Mouse (Mus musculus): Measurements from ENCODE around the gene Ttll1. TPM values are rescaled to one million over a fixed set of nuclear protein-coding genes. Genes with fewer than 3 reads are reported as not detected.

The Ttll1 gene
- polyA plus RNA-seq, 1 experiment from 2014 or later: 27.3 TPM

DNA sequence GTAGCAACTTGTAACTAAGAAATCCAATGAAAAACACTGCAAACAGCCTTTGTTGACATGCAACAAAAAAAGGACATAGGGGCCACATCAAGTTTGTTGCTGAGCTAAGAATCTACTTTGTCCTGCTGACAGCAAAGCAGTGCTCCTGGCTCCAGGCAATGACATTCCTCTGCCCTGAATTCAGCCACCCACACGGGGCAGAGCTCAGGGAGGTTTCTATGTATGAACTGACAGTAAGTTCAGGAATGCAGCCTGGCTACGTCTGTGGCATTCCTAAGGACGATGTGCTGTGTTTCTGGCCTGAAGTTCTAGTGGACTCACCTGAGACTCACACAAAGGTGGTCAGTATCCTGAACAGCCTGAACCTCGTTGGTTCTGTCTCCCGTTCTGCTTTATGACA lies 70.0 kb downstream of the Ttll1 start:
- Histone ChIP-seq H3K4me3 (ENCODE audit: low read length) (no peak overlapping the region), H3K27me3 (ENCODE audit: insufficient read depth, low read length) (no peaks in the 10 kb centered on the region), H3K9me3 (ENCODE audit: low read length) (no peaks in the 10 kb centered on the region), H3K36me3 (ENCODE audit: insufficient read depth, low read length) (no peaks in the 10 kb centered on the region), H3K27ac (ENCODE audit: low read length) (0 out of 2 replicates have a peak overlapping the region, but pooled peaks have one; percentile 20), H3K9ac (replicated peaks; ENCODE audit: low read length) (no peak overlapping the region), H3K4me1 (ENCODE audit: insufficient read depth, low read length) (peaks cover 22% of the 10 kb centered on the region), H3K4me2 (replicated peaks; ENCODE audit: low read depth, low read length) (no peak overlapping the region)
- no peak for ATAC-seq (ENCODE audit: low FRiP score, low TSS enrichment)
- WGBS: 62% methylated on average over 5 of the region's 5 CpGs

- Histone ChIP-seq H3K4me2 (replicated peaks; ENCODE audit: low read depth, low read length) (no peak overlapping the region), H3K27ac (ENCODE audit: low read length) (no peak overlapping the region), H3K4me3 (ENCODE audit: low read length) (no peak overlapping the region), H3K36me3 (ENCODE audit: insufficient read depth, low read length) (no peaks in the 10 kb centered on the region), H3K4me1 (ENCODE audit: insufficient read depth, low read length) (peaks cover 34% of the 10 kb centered on the region), H3K9ac (replicated peaks; ENCODE audit: low read length) (no peak overlapping the region), H3K9me3 (ENCODE audit: low read length) (no peaks in the 10 kb centered on the region), H3K27me3 (ENCODE audit: insufficient read depth, low read length) (no peaks in the 10 kb centered on the region)
- WGBS: 94% methylated on average over 9 of the region's 9 CpGs
- ATAC-seq (ENCODE audit: low FRiP score, low TSS enrichment): no peak
Measured at GRCm38 (mm10) chr15:83436541-83436940, 74.2 kb downstream of the Ttll1 start.

- Histone ChIP-seq H3K9me3 (ENCODE audit: low read length) (no peaks in the 10 kb centered on the region), H3K9ac (replicated peaks; ENCODE audit: low read length) (no peak overlapping the region), H3K4me2 (replicated peaks; ENCODE audit: low read depth, low read length) (no peak overlapping the region), H3K4me1 (ENCODE audit: insufficient read depth, low read length) (peaks cover 28% of the 10 kb centered on the region), H3K27ac (ENCODE audit: low read length) (no peak overlapping the region), H3K27me3 (ENCODE audit: insufficient read depth, low read length) (no peaks in the 10 kb centered on the region), H3K36me3 (ENCODE audit: insufficient read depth, low read length) (no peaks in the 10 kb centered on the region), H3K4me3 (ENCODE audit: low read length) (no peak overlapping the region)
- 79% methylated on average over 8 of the region's 8 CpGs for WGBS
- no peak for ATAC-seq (ENCODE audit: low FRiP score, low TSS enrichment)
Measured at GRCm38 (mm10) chr15:83435324-83436090, 75.2 kb downstream of the Ttll1 start.

DNA sequence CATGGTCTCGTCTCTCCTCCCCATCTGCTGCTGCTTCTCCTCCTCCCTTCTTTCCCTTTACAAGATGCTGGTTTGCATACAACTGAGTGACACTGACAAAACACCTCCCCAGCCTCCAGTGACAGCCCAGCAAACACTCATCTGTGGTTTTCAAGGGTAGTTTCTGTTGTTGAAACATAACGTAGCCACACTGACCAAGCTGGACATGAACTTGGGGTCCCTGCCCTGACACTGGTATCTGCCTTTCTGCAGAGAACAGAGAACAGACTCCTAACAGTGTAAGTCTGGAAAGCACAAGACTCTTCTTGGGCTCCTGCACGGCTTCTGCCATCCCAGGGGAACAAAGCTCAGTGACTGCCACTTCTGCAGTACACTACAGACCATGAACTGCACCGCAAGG lies 76.0 kb downstream of the Ttll1 start:
- no peak for ATAC-seq (ENCODE audit: low FRiP score, low TSS enrichment)
- 85% methylated on average over 4 of the region's 4 CpGs for WGBS
- H3K27ac ChIP-seq (ENCODE audit: low read length): no peak overlapping the region

More for the DNA sequence above, 76.0 kb downstream of the Ttll1 start:
- H3K4me1 ChIP-seq (ENCODE audit: insufficient read depth, low read length): peaks cover 26% of the 10 kb centered on the region
- no peaks in the 10 kb centered on the region for H3K36me3 ChIP-seq (ENCODE audit: insufficient read depth, low read length)
- H3K27me3 ChIP-seq (ENCODE audit: insufficient read depth, low read length): no peaks in the 10 kb centered on the region
- no peak overlapping the region for H3K9ac ChIP-seq (replicated peaks; ENCODE audit: low read length)
- H3K4me2 ChIP-seq (replicated peaks; ENCODE audit: low read depth, low read length): no peak overlapping the region
- H3K4me3 ChIP-seq (ENCODE audit: low read length): no peak overlapping the region
- H3K9me3 ChIP-seq (ENCODE audit: low read length): no peaks in the 10 kb centered on the region

Small RNA genes lying within 50 kb of the gene (microRNA-seq; reads per million reads assigned to microRNA genes)
- not detected for gene Gm24575

Other genes starting within 250 kb of the Ttll1 start
- gene Arfgap3, start 160.6 kb downstream of the Ttll1 start, polyA plus RNA-seq (2015; fragmentation: Nextera tagmentation; extraction: Ambion mirVana): 39.2 and 41.1 TPM in 2 replicates
- 85.4 and 92.0 TPM in 2 replicates for gene Pacsin2, start 46.3 kb downstream of the Ttll1 start, polyA plus RNA-seq (2015; fragmentation: Nextera tagmentation; extraction: Ambion mirVana)
- gene Bik, start 16.0 kb upstream of the Ttll1 start, polyA plus RNA-seq (2015; fragmentation: Nextera tagmentation; extraction: Ambion mirVana): 11.7 and 11.9 TPM in 2 replicates
- gene Tspo, start 52.7 kb upstream of the Ttll1 start, polyA plus RNA-seq (2015; fragmentation: Nextera tagmentation; extraction: Ambion mirVana): 84.4 and 107 TPM in 2 replicates
- gene Mcat, start 52.9 kb upstream of the Ttll1 start, polyA plus RNA-seq (2015; fragmentation: Nextera tagmentation; extraction: Ambion mirVana): 38.6 and 39.0 TPM in 2 replicates
- 38.9 and 40.8 TPM in 2 replicates for gene Ttll12, start 84.3 kb upstream of the Ttll1 start, polyA plus RNA-seq (2015; fragmentation: Nextera tagmentation; extraction: Ambion mirVana)
- 4.8 and 4.9 TPM in 2 replicates for gene Scube1, start 214.1 kb upstream of the Ttll1 start, polyA plus RNA-seq (2015; fragmentation: Nextera tagmentation; extraction: Ambion mirVana)